In genomic region chr2:130411558-130412495, GRCm38 (mm10) we compare ENCODE assay signal across 7 mouse cellular contexts. TPM values are rescaled to one million over a fixed set of nuclear protein-coding genes. Genes with fewer than 3 reads are reported as not detected.
DNase-seq lines count a peak whose midpoint lies in the region; ATAC-seq and TF ChIP-seq lines count a peak whose summit lies in the region.

No protein-coding gene starts in this region.

- no peaks in the 10 kb centered on the region for H3K4me1 ChIP-seq in intestine, postnatal 0 days (replicated peaks; ENCODE audit: control insufficient read depth, insufficient read depth, low read length)
- 0 out of 2 replicates have a peak, but pooled peaks cover 5% of the 10 kb centered on the region for H3K4me1 ChIP-seq in midbrain, embryonic 12.5 days
- H3K4me1 ChIP-seq in small intestine, adult 2 months (ENCODE audit: control insufficient read depth, insufficient read depth, insufficient read length, low read length): no peaks in the 10 kb centered on the region; the same call in 1 of the 2 replicates

- H3K9ac ChIP-seq in intestine, postnatal 0 days (ENCODE audit: low read depth, low read length): no peak overlapping the region
- no peak overlapping the region for H3K9ac ChIP-seq in midbrain, embryonic 12.5 days (replicated peaks)

- peak; percentile 63; the same call in 1 of the 2 replicates for ATAC-seq in intestine, postnatal 0 days
- ATAC-seq in midbrain, embryonic 12.5 days (ENCODE audit: low FRiP score, low read depth): peak; percentile 78

- intact Hi-C loops in left cerebral cortex, postnatal 36 days (cut with DNase I): loop anchor here (1.0 kb wide), 1 partner anchor 122 kb away; no protein-coding TSS in a partner anchor

- WGBS in intestine, postnatal 0 days: 37% methylated on average over 16 of the region's 16 CpGs
- WGBS in midbrain, embryonic 12.5 days: 38% methylated on average over 16 of the region's 16 CpGs
- 34% methylated on average over 16 of the region's 16 CpGs for WGBS in small intestine, adult 2 months

- TF ChIP-seq POLR2A in small intestine, adult 2 months (IDR thresholded peaks at IDR 0.05; ENCODE audit: low read depth, low read length): no peak

- H3K27ac ChIP-seq in intestine, postnatal 0 days (ENCODE audit: low read depth, low read length): no peak overlapping the region
- H3K27ac ChIP-seq in midbrain, embryonic 12.5 days (replicated peaks): no peak overlapping the region
- no peak overlapping the region for H3K27ac ChIP-seq in small intestine, adult 2 months (ENCODE audit: insufficient read depth, low read depth, low read length)

- H3K9me3 ChIP-seq in intestine, postnatal 0 days (ENCODE audit: control insufficient read depth): no peaks in the 10 kb centered on the region
- H3K9me3 ChIP-seq in midbrain, embryonic 12.5 days: no peaks in the 10 kb centered on the region

- peak; percentile 85 for DNase-seq in adipocyte (ENCODE audit: low spot score)
- DNase-seq in embryo, embryonic 10 days (ENCODE audit: low spot score): peak; percentile 92
- DNase-seq in gastrocnemius, postnatal 25 days: peak; percentile 66
- peak; percentile 67 to 68 for DNase-seq in left cerebral cortex, postnatal 36 days (ENCODE audit: low spot score in 2 of 2)

- no peaks in the 10 kb centered on the region for H3K27me3 ChIP-seq in intestine, postnatal 0 days (replicated peaks; ENCODE audit: control insufficient read depth, insufficient read depth, low read length)
- H3K27me3 ChIP-seq in midbrain, embryonic 12.5 days: no peaks in the 10 kb centered on the region
- no peaks in the 10 kb centered on the region for H3K27me3 ChIP-seq in small intestine, adult 2 months (ENCODE audit: control insufficient read depth, insufficient read depth, low read length)

- no peak overlapping the region for H3K4me2 ChIP-seq in intestine, postnatal 0 days (replicated peaks; ENCODE audit: low read depth)
- H3K4me2 ChIP-seq in midbrain, embryonic 12.5 days (replicated peaks): no peak overlapping the region

- H3K4me3 ChIP-seq in intestine, postnatal 0 days (ENCODE audit: low read depth, low read length): no peak overlapping the region
- H3K4me3 ChIP-seq in midbrain, embryonic 12.5 days: no peak overlapping the region
- H3K4me3 ChIP-seq in small intestine, adult 2 months (ENCODE audit: low read depth, low read length): no peak overlapping the region

- peak; percentile 93 for TF ChIP-seq CTCF in intestine, postnatal 0 days (IDR thresholded peaks at IDR 0.05; ENCODE audit: low read depth)
- TF ChIP-seq CTCF in small intestine, adult 2 months (IDR thresholded peaks at IDR 0.05; ENCODE audit: extremely low read depth, insufficient read length, insufficient replicate concordance, low read depth, low read length): peak; percentile 92

- no peaks in the 10 kb centered on the region for H3K36me3 ChIP-seq in intestine, postnatal 0 days (ENCODE audit: control insufficient read depth, insufficient read depth)
- H3K36me3 ChIP-seq in midbrain, embryonic 12.5 days: no peaks in the 10 kb centered on the region
- no peaks in the 10 kb centered on the region for H3K36me3 ChIP-seq in small intestine, adult 2 months (ENCODE audit: control insufficient read depth, insufficient read depth, low read length)

RNA-seq across cellular contexts. Expression of gene Tmem239, which starts 5.5 kb away (rescaled TPM):
- total RNA-seq in gastrocnemius, postnatal 25 days (2021): not detected
- polyA plus RNA-seq in intestine, postnatal 0 days (2015; fragmentation: Nextera tagmentation; extraction: Ambion mirVana): not detected in 2 replicates
- total RNA-seq in left cerebral cortex, postnatal 36 days (2021): not detected
- not detected in 2 replicates for polyA plus RNA-seq in midbrain, embryonic 12.5 days (2016; fragmentation: Nextera tagmentation; extraction: Ambion mirVana)
- polyA plus RNA-seq in small intestine, adult 2 months (2012; rRNA removed): not detected in 2 replicates

RNA-seq across cellular contexts. Expression of gene 1700020A23Rik, which starts 6.8 kb away (rescaled TPM):
- not detected for total RNA-seq in gastrocnemius, postnatal 25 days (2021)
- polyA plus RNA-seq in intestine, postnatal 0 days (2015; fragmentation: Nextera tagmentation; extraction: Ambion mirVana): not detected in 2 replicates
- not detected for total RNA-seq in left cerebral cortex, postnatal 36 days (2021)
- 0.38 and 0.55 TPM in 2 replicates for polyA plus RNA-seq in midbrain, embryonic 12.5 days (2016; fragmentation: Nextera tagmentation; extraction: Ambion mirVana)
- polyA plus RNA-seq in small intestine, adult 2 months (2012; rRNA removed): not detected in 2 replicates

RNA-seq across cellular contexts. Expression of gene Gm28372, which starts 6.8 kb away (rescaled TPM):
- total RNA-seq in gastrocnemius, postnatal 25 days (2021): not detected
- polyA plus RNA-seq in intestine, postnatal 0 days (2015; fragmentation: Nextera tagmentation; extraction: Ambion mirVana): not detected in 2 replicates
- total RNA-seq in left cerebral cortex, postnatal 36 days (2021): not detected
- polyA plus RNA-seq in midbrain, embryonic 12.5 days (2016; fragmentation: Nextera tagmentation; extraction: Ambion mirVana): 0.13 and 0.23 TPM in 2 replicates
- polyA plus RNA-seq in small intestine, adult 2 months (2012; rRNA removed): not detected in 2 replicates

RNA-seq across cellular contexts. Expression of gene Vps16, which starts 12.3 kb away (rescaled TPM):
- 10 to 100 TPM; 16.2 to 16.8 TPM for total RNA-seq in gastrocnemius, postnatal 25 days (2021)
- polyA plus RNA-seq in intestine, postnatal 0 days (2015; fragmentation: Nextera tagmentation; extraction: Ambion mirVana): 35.2 and 39.6 TPM in 2 replicates
- 10 to 100 TPM; 78.0 to 78.3 TPM for total RNA-seq in left cerebral cortex, postnatal 36 days (2021)
- 113 and 115 TPM in 2 replicates for polyA plus RNA-seq in midbrain, embryonic 12.5 days (2016; fragmentation: Nextera tagmentation; extraction: Ambion mirVana)
- polyA plus RNA-seq in small intestine, adult 2 months (2012; rRNA removed): 22.5 and 38.8 TPM in 2 replicates

RNA-seq across cellular contexts. Expression of gene Pced1a, which starts 12.7 kb away (rescaled TPM):
- total RNA-seq in gastrocnemius, postnatal 25 days (2021): 1 to 10 TPM; 3.8 to 4.5 TPM
- 5.3 and 6.1 TPM in 2 replicates for polyA plus RNA-seq in intestine, postnatal 0 days (2015; fragmentation: Nextera tagmentation; extraction: Ambion mirVana)
- 10 to 100 TPM; 26.0 to 28.8 TPM for total RNA-seq in left cerebral cortex, postnatal 36 days (2021)
- 11.1 and 13.2 TPM in 2 replicates for polyA plus RNA-seq in midbrain, embryonic 12.5 days (2016; fragmentation: Nextera tagmentation; extraction: Ambion mirVana)
- 8.5 and 11.6 TPM in 2 replicates for polyA plus RNA-seq in small intestine, adult 2 months (2012; rRNA removed)
